ENCODE assay signal across 9 mouse cellular contexts in genomic region chr2:18045143-18045780, GRCm38 (mm10). TPM values are rescaled to one million over a fixed set of nuclear protein-coding genes. Genes with fewer than 3 reads are reported as not detected.
DNase-seq lines count a peak whose midpoint lies in the region; ATAC-seq lines count a peak whose summit lies in the region.
"Had no signal": no experiment of that assay in that cellular context is flagged by ENCODE, and none has a peak within 500 bp of the region (broad histone marks: within the 10 kb centered on the region; RNA-seq: fewer than 3 reads in every experiment).

No protein-coding gene starts in this region.

- H3K9ac ChIP-seq in hindbrain, embryonic 11.5 days (ENCODE audit: low read depth, low read length) = peak overlapping the region; percentile 100
- H3K9ac ChIP-seq in midbrain, embryonic 11.5 days (ENCODE audit: low read length) = peak overlapping the region; percentile 100

- peak; percentile 28 for DNase-seq in kidney, adult 18-20 months
- no peak for DNase-seq in kidney, postnatal 14 days
- peak; percentile 50 for DNase-seq in embryo, embryonic 9.5 days (ENCODE audit: extremely low spot score)
- peak; percentile 39 for DNase-seq in hindbrain, embryonic 11.5 days (ENCODE audit: low spot score)
- peak; percentile 95 for DNase-seq in midbrain, embryonic 11.5 days (ENCODE audit: low spot score, missing footprints)
- DNase-seq in testis, postnatal 10 days (ENCODE audit: low spot score) = no peak
- DNase-seq in urinary bladder, postnatal 36 days (ENCODE audit: low spot score in 2 of 2) = no peak

- H3K27ac ChIP-seq in hindbrain, embryonic 11.5 days (ENCODE audit: low read depth, low read length) = peak overlapping the region; percentile 99
- peak overlapping the region; percentile 100 for H3K27ac ChIP-seq in midbrain, embryonic 11.5 days (ENCODE audit: low read depth, low read length)

- H3K4me3 ChIP-seq in hindbrain, embryonic 11.5 days (ENCODE audit: low read depth, low read length) = peak overlapping the region; percentile 93
- peak overlapping the region; percentile 100 for H3K4me3 ChIP-seq in midbrain, embryonic 11.5 days (ENCODE audit: low read depth, low read length)

- peaks cover 8% of the 10 kb centered on the region for H3K4me1 ChIP-seq in hindbrain, embryonic 11.5 days (replicated peaks; ENCODE audit: control insufficient read depth, insufficient read depth, low read length)
- H3K4me1 ChIP-seq in midbrain, embryonic 11.5 days (ENCODE audit: control insufficient read depth, insufficient read depth, low read length) = peaks cover 31% of the 10 kb centered on the region

- no peaks in the 10 kb centered on the region for H3K36me3 ChIP-seq in hindbrain, embryonic 11.5 days (ENCODE audit: control insufficient read depth, insufficient read depth, low read length)
- no peaks in the 10 kb centered on the region for H3K36me3 ChIP-seq in midbrain, embryonic 11.5 days (ENCODE audit: control insufficient read depth, insufficient read depth, low read length)

- H3K4me2 ChIP-seq in hindbrain, embryonic 11.5 days (replicated peaks; ENCODE audit: low read depth, low read length) = peak overlapping the region; percentile 82
- peak overlapping the region; percentile 94 for H3K4me2 ChIP-seq in midbrain, embryonic 11.5 days

- H3K9me3 ChIP-seq in hindbrain, embryonic 11.5 days (ENCODE audit: control insufficient read depth, low read length) = no peaks in the 10 kb centered on the region
- H3K9me3 ChIP-seq in midbrain, embryonic 11.5 days (ENCODE audit: control insufficient read depth, low read length) = no peaks in the 10 kb centered on the region

- ATAC-seq in hindbrain, embryonic 11.5 days (ENCODE audit: low FRiP score) = no peak
- no peak for ATAC-seq in midbrain, embryonic 11.5 days (ENCODE audit: low FRiP score)
- no peak for ATAC-seq in megakaryocyte-erythroid progenitor cell, adult 5-6 weeks (replicated peaks; ENCODE audit: low FRiP score, low TSS enrichment, poor library complexity, severe bottlenecking)

- H3K27me3 ChIP-seq in hindbrain, embryonic 11.5 days (ENCODE audit: control insufficient read depth, insufficient read depth, low read length) = no peaks in the 10 kb centered on the region
- H3K27me3 ChIP-seq in midbrain, embryonic 11.5 days (ENCODE audit: control insufficient read depth, insufficient read depth, low read length) = no peaks in the 10 kb centered on the region

- 3% methylated on average over 7 of the region's 7 CpGs for WGBS in hindbrain, embryonic 11.5 days
- whole genome bisulfite sequencing in midbrain, embryonic 11.5 days = 4% methylated on average over 7 of the region's 7 CpGs

RNA-seq across cellular contexts. Expression of gene Skida1, which starts 3.6 kb away (rescaled TPM):
- 19.6 and 20.1 TPM in 2 replicates for polyA plus RNA-seq in hindbrain, embryonic 11.5 days (2014; fragmentation: Nextera tagmentation; extraction: Ambion mirVana)
- 22.9 and 23.4 TPM in 2 replicates for polyA plus RNA-seq in midbrain, embryonic 11.5 days (2014; fragmentation: Nextera tagmentation; extraction: Ambion mirVana)
- not detected in 2 replicates for total RNA-seq in megakaryocyte-erythroid progenitor cell, adult 5-6 weeks (2014; fragmentation: Nextera tagmentation)
- total RNA-seq in megakaryocyte-erythroid progenitor cell, adult 5-6 weeks (2017) = not detected in 2 replicates

RNA-seq across cellular contexts. Expression of gene A930004D18Rik, which starts 7.7 kb away (rescaled TPM):
- polyA plus RNA-seq in hindbrain, embryonic 11.5 days (2014; fragmentation: Nextera tagmentation; extraction: Ambion mirVana) = 8.5 and 10.7 TPM in 2 replicates
- 10.5 and 11.6 TPM in 2 replicates for polyA plus RNA-seq in midbrain, embryonic 11.5 days (2014; fragmentation: Nextera tagmentation; extraction: Ambion mirVana)
- not detected in 2 replicates for total RNA-seq in megakaryocyte-erythroid progenitor cell, adult 5-6 weeks (2014; fragmentation: Nextera tagmentation)
- total RNA-seq in megakaryocyte-erythroid progenitor cell, adult 5-6 weeks (2017) = not detected in 2 replicates

RNA-seq across cellular contexts. Expression of gene Mllt10, which starts 9.8 kb away (rescaled TPM):
- 48.0 and 62.2 TPM in 2 replicates for polyA plus RNA-seq in hindbrain, embryonic 11.5 days (2014; fragmentation: Nextera tagmentation; extraction: Ambion mirVana)
- polyA plus RNA-seq in midbrain, embryonic 11.5 days (2014; fragmentation: Nextera tagmentation; extraction: Ambion mirVana) = 54.1 and 57.2 TPM in 2 replicates
- 124 and 133 TPM in 2 replicates for total RNA-seq in megakaryocyte-erythroid progenitor cell, adult 5-6 weeks (2014; fragmentation: Nextera tagmentation)
- total RNA-seq in megakaryocyte-erythroid progenitor cell, adult 5-6 weeks (2017) = 71.4 and 79.9 TPM in 2 replicates

RNA-seq across cellular contexts. Expression of gene H2al2a, which starts 48.5 kb away (rescaled TPM):
- polyA plus RNA-seq in hindbrain, embryonic 11.5 days (2014; fragmentation: Nextera tagmentation; extraction: Ambion mirVana) = not detected in 2 replicates
- polyA plus RNA-seq in midbrain, embryonic 11.5 days (2014; fragmentation: Nextera tagmentation; extraction: Ambion mirVana) = not detected in 2 replicates
- not detected in 2 replicates for total RNA-seq in megakaryocyte-erythroid progenitor cell, adult 5-6 weeks (2014; fragmentation: Nextera tagmentation)
- not detected in 2 replicates for total RNA-seq in megakaryocyte-erythroid progenitor cell, adult 5-6 weeks (2017)
- polyA plus RNA-seq: large intestine, adult 2 months had no signal

Comparison
In these comparisons a context has a peak if more than half of its experiments do, and no peak if none do; other contexts are left out.
1. DNase-seq: peak in kidney, adult 18-20 months (single experiment), embryo, embryonic 9.5 days (single experiment), hindbrain, embryonic 11.5 days (single experiment) and midbrain, embryonic 11.5 days (single experiment); none in kidney, postnatal 14 days (single experiment), testis, postnatal 10 days (single experiment) and urinary bladder, postnatal 36 days (0 of 2).